Mouse (Mus musculus): ENCODE data around the gene Adgrl1.

GRCm38 (mm10) chr8:83934994-83935393 is 35.1 kb downstream of the Adgrl1 start:
- TF ChIP-seq CHD2 (IDR thresholded peaks at IDR 0.05; ENCODE audit: low read depth, low read length) (no peak), ZC3H11A (IDR thresholded peaks at IDR 0.05; ENCODE audit: borderline replicate concordance, low read depth, low read length) (no peak), HCFC1 (IDR thresholded peaks at IDR 0.05; ENCODE audit: borderline replicate concordance, insufficient read depth, low read length) (no peak), MAFK (IDR thresholded peaks at IDR 0.05; ENCODE audit: insufficient read depth, low read depth, low read length) (no peak), ZNF384 (IDR thresholded peaks at IDR 0.05; ENCODE audit: low read depth, low read length) (no peak)
